Mouse (Mus musculus) CH12.LX (cell line): ENCODE measurements around the gene Ryr1. TPM values are rescaled to one million over a fixed set of nuclear protein-coding genes. Genes with fewer than 3 reads are reported as not detected.

Experiments used
- DNase-seq: peaks from one replicate; pipeline ENCODE4 v3.0.0-alpha.2; 2013; ENCODE audit errors: extremely low read depth
- H3K27ac ChIP-seq: 2 replicates; pipeline ENCODE4 v1.5.1; 2012; ENCODE audit warnings: low read depth, mild to moderate bottlenecking, control low read depth, moderate library complexity; ENCODE audit not compliant: insufficient read depth
- H3K27me3 ChIP-seq: replicated peaks from 2 replicates; pipeline ENCODE3; 2012; ENCODE audit warnings: inconsistent platforms
- H3K36me3 ChIP-seq, 2 experiments: replicated peaks in 1 of 2; 2 replicates each; pipeline versions ENCODE3 to v1.6.1; 2012; ENCODE audit warnings: inconsistent platforms in 1 of 2, low read length in 1 of 2, mild to moderate bottlenecking in 1 of 2, mixed read lengths in 1 of 2, moderate library complexity in 1 of 2; ENCODE audit not compliant: control insufficient read depth in 1 of 2, insufficient read depth in 1 of 2
- H3K4me1 ChIP-seq, 2 experiments: 2 replicates each; pipeline ENCODE4 v1.6.1; 2012; ENCODE audit warnings: inconsistent platforms in 1 of 2, moderate library complexity in 1 of 2; ENCODE audit not compliant: insufficient read depth in 2 of 2, control insufficient read depth in 1 of 2
- H3K4me2 ChIP-seq: 2 replicates; pipeline ENCODE4 v1.6.1; 2012; ENCODE audit warnings: low read depth, mild to moderate bottlenecking, control low read depth; ENCODE audit not compliant: poor library complexity, insufficient read depth, severe bottlenecking
- H3K4me3 ChIP-seq, 3 experiments: fragments of 150-350 bp in 1 of 3; sonication (generic) in 1 of 3; replicated peaks in 1 of 3; 2 replicates each; pipeline versions ENCODE3 to v1.5.1; 2011 to 2012; ENCODE audit warnings: low read depth in 2 of 3, low read length in 2 of 3, mild to moderate bottlenecking in 2 of 3, moderate library complexity in 2 of 3, control low read depth in 1 of 3, improper control_type of control experiment in 1 of 3, inconsistent platforms in 1 of 3, mixed read lengths in 1 of 3; ENCODE audit not compliant: poor library complexity in 1 of 3
- H3K79me2 ChIP-seq: replicated peaks from 2 replicates; pipeline ENCODE4 v1.6.1; 2012; ENCODE audit warnings: mild to moderate bottlenecking, moderate library complexity; ENCODE audit not compliant: control insufficient read depth, poor library complexity, insufficient read depth, severe bottlenecking; ENCODE audit errors: extremely low read depth
- H3K9ac ChIP-seq: 2 replicates; pipeline ENCODE4 v1.6.1; 2012; ENCODE audit warnings: low read depth, mild to moderate bottlenecking, control low read depth, moderate library complexity; ENCODE audit not compliant: insufficient read depth
- H3K9me3 ChIP-seq: replicated peaks from 2 replicates; pipeline ENCODE3; 2012; ENCODE audit warnings: low read length, inconsistent platforms, mixed read lengths
- CTCF ChIP-seq, 2 experiments: IDR thresholded peaks in 1 of 2; conservative IDR thresholded peaks in 1 of 2; 2 replicates each; pipeline ENCODE4 v1.5.1; 2011 to 2012; ENCODE audit warnings: low read depth in 2 of 2, low read length in 2 of 2, improper control_type of control experiment in 1 of 2, inconsistent platforms in 1 of 2, mild to moderate bottlenecking in 1 of 2, moderate library complexity in 1 of 2
- E2F4 ChIP-seq: IDR thresholded peaks from 2 replicates; pipeline ENCODE4 v1.6.1; 2011; ENCODE audit warnings: low read depth, low read length, improper control_type of control experiment; ENCODE audit not compliant: insufficient replicate concordance
- ETS1 ChIP-seq: conservative IDR thresholded peaks from 2 replicates; pipeline ENCODE4 v1.6.1; 2012; ENCODE audit warnings: low read depth, mild to moderate bottlenecking, inconsistent platforms, low read length, improper control_type of control experiment, moderate library complexity
- HCFC1 ChIP-seq: IDR thresholded peaks from 2 replicates; pipeline ENCODE4 v1.6.1; 2012; ENCODE audit warnings: low read depth, mild to moderate bottlenecking, inconsistent platforms, low read length, improper control_type of control experiment
- IRF4 ChIP-seq: IDR thresholded peaks from 2 replicates; pipeline ENCODE4 v1.6.1; 2014; ENCODE audit warnings: low read depth, mild to moderate bottlenecking, inconsistent platforms, low read length, improper control_type of control experiment
- KAT2A ChIP-seq: IDR thresholded peaks from 2 replicates; pipeline ENCODE4 v1.6.1; 2012; ENCODE audit warnings: low read length, improper control_type of control experiment, inconsistent platforms; ENCODE audit not compliant: insufficient replicate concordance
- MAFK ChIP-seq: IDR thresholded peaks from 2 replicates; pipeline ENCODE4 v1.6.1; 2011; ENCODE audit warnings: low read length, improper control_type of control experiment; ENCODE audit not compliant: insufficient replicate concordance
- MAX ChIP-seq: IDR thresholded peaks from 2 replicates; pipeline ENCODE4 v1.6.1; 2011; ENCODE audit warnings: low read length, improper control_type of control experiment
- MAZ ChIP-seq: IDR thresholded peaks from 2 replicates; pipeline ENCODE4 v1.6.1; 2012; ENCODE audit warnings: low read depth, mild to moderate bottlenecking, inconsistent platforms, low read length, improper control_type of control experiment, moderate library complexity
- MYC ChIP-seq: IDR thresholded peaks from 2 replicates; pipeline ENCODE4 v1.6.1; 2011; ENCODE audit warnings: low read depth, mild to moderate bottlenecking, improper control_type of control experiment, low read length
- NRF1 ChIP-seq: IDR thresholded peaks from 2 replicates; pipeline ENCODE4 v1.6.1; 2014; ENCODE audit warnings: low read depth, mild to moderate bottlenecking, inconsistent platforms, low read length, improper control_type of control experiment, moderate library complexity
- POLR2A ChIP-seq: IDR thresholded peaks from 2 replicates; pipeline ENCODE4 v1.6.1; 2011; ENCODE audit warnings: low read depth, mild to moderate bottlenecking, improper control_type of control experiment, low read length
- SIN3A ChIP-seq: IDR thresholded peaks from 2 replicates; pipeline ENCODE4 v1.6.1; 2012; ENCODE audit warnings: low read length, improper control_type of control experiment, inconsistent platforms
- SMC3 ChIP-seq: IDR thresholded peaks from 2 replicates; pipeline ENCODE4 v1.6.1; 2011; ENCODE audit warnings: low read depth, low read length, improper control_type of control experiment
- TCF12 ChIP-seq: IDR thresholded peaks from 2 replicates; pipeline ENCODE4 v1.6.1; 2014; ENCODE audit warnings: low read depth, mild to moderate bottlenecking, inconsistent platforms, low read length, improper control_type of control experiment
- ZC3H11A ChIP-seq: IDR thresholded peaks from 2 replicates; pipeline ENCODE4 v1.6.1; 2012; ENCODE audit warnings: low read depth, mild to moderate bottlenecking, inconsistent platforms, low read length, improper control_type of control experiment
- ZKSCAN1 ChIP-seq: IDR thresholded peaks from 2 replicates; pipeline ENCODE4 v1.6.1; 2012; ENCODE audit warnings: low read depth, inconsistent platforms, low read length, improper control_type of control experiment, borderline replicate concordance
- ZMIZ1 ChIP-seq: IDR thresholded peaks from 2 replicates; pipeline ENCODE4 v1.6.1; 2012; ENCODE audit warnings: low read depth, mild to moderate bottlenecking, inconsistent platforms, low read length, improper control_type of control experiment
- ZNF384 ChIP-seq: IDR thresholded peaks from 2 replicates; pipeline ENCODE4 v1.6.1; 2012; ENCODE audit warnings: low read depth, low read length, improper control_type of control experiment, inconsistent platforms
- dilution Hi-C: fragments of 300-500 bp; cut with MboI; formaldehyde crosslinking; loops from 2 replicates; pipeline ENCODE4 v1.14.3; 2020; ENCODE audit warnings: low sequenced_read_pairs; ENCODE audit not compliant: extremely low pct_unique_long_range_greater_than_20kb, extremely low pct_ligation_motif_present
- in situ Hi-C: fragments of 300-500 bp; cut with MboI; formaldehyde crosslinking; loops from 3 replicates; pipeline ENCODE4 v1.14.3; 2019; ENCODE audit warnings: low sequenced_read_pairs, low pct_ligation_motif_present, low pct_unique_long_range_greater_than_20kb, mixed read lengths
- polyA plus RNA-seq: library from polyadenylated mRNA; unstranded; fragments of >175 nt; gene quantifications from 2 replicates; pipeline ENCODE4 v1.2.1, GENCODE M21; 2012; ENCODE audit warnings: low read depth; ENCODE audit not compliant: insufficient read length
- total RNA-seq, 2 experiments: library from RNA; depleted of rRNA; stranded (reverse); fragments of 300-350 nt in 1 of 2; fragments of >200 nt in 1 of 2; gene quantifications; 2 replicates each; pipeline ENCODE4 v1.2.3; 2012 to 2014

The Ryr1 gene
- total and polyA plus RNA-seq, 3 experiments: 0.43 to 1.1 (median 0.68) TPM

- Histone ChIP-seq H3K9me3 (no peaks in the 10 kb centered on the region), H3K79me2 (peaks cover 48% of the 10 kb centered on the region), H3K36me3 (peaks cover 0 to 2% of the 10 kb centered on the region in 2 experiments), H3K4me2 (peak overlapping the region; percentile 87), H3K4me1 (peaks cover 10 to 43% of the 10 kb centered on the region in 2 experiments), H3K9ac (peak overlapping the region; percentile 87), H3K4me3 (peak overlapping the region; percentile 94 to 99 (median 98)), H3K27ac (peak overlapping the region; percentile 55; the same call in 1 of the 2 replicates), H3K27me3 (no peaks in the 10 kb centered on the region)
- 0 out of 2 replicates have a peak, but pooled peaks have one; percentile 1 for TF ChIP-seq HCFC1
- no peak for TF ChIP-seq SMC3
- no peak for TF ChIP-seq MAZ
- TF ChIP-seq CTCF (conservative IDR thresholded peaks at IDR 0.05 in 1 of 2, IDR thresholded peaks at IDR 0.05 in 1 of 2; ENCODE audit: low read depth in 2 of 2, low read length in 2 of 2): no peak
- no peak for TF ChIP-seq ZC3H11A
- dilution Hi-C loops (no loop called here), in situ Hi-C loops (no loop called here)
- no peak for DNase-seq
Measured at GRCm38 (mm10) chr7:28961584-28961926, 163.4 kb downstream of the Ryr1 start.

- DNase-seq: no peak
- TF ChIP-seq MYC (no peak), SIN3A (no peak), E2F4 (no peak)
- dilution Hi-C loops: no loop called here
- H3K27ac ChIP-seq: no peak overlapping the region
- H3K4me2 ChIP-seq: peak overlapping the region; percentile 87
- peak overlapping the region; percentile 94 to 99 (median 98) for H3K4me3 ChIP-seq
- peak overlapping the region; percentile 87 for H3K9ac ChIP-seq
- H3K9me3 ChIP-seq: no peaks in the 10 kb centered on the region
- peaks cover 0 to 7% of the 10 kb centered on the region in 2 experiments for H3K36me3 ChIP-seq
- H3K4me1 ChIP-seq: peaks cover 10 to 52% of the 10 kb centered on the region in 2 experiments
- H3K79me2 ChIP-seq: peaks cover 51% of the 10 kb centered on the region
- no peaks in the 10 kb centered on the region for H3K27me3 ChIP-seq
- in situ Hi-C loops: no loop called here
Measured at GRCm38 (mm10) chr7:28960354-28961046, 164.5 kb downstream of the Ryr1 start.

- DNase-seq: no peak
Measured at GRCm38 (mm10) chr7:28959505-28960045, 165.4 kb downstream of the Ryr1 start.

More at GRCm38 (mm10) chr7:28959505-28960045, 165.4 kb downstream of the Ryr1 start:
- Histone ChIP-seq H3K9me3 (no peaks in the 10 kb centered on the region), H3K27me3 (no peaks in the 10 kb centered on the region), H3K4me3 (no peak overlapping the region), H3K36me3 (peaks cover 0 to 16% of the 10 kb centered on the region in 2 experiments), H3K4me2 (peak overlapping the region; percentile 87), H3K79me2 (peaks cover 58% of the 10 kb centered on the region), H3K9ac (peak overlapping the region; percentile 31; the same call in 1 of the 2 replicates), H3K4me1 (peaks cover 10 to 57% of the 10 kb centered on the region in 2 experiments), H3K27ac (no peak overlapping the region)
- TF ChIP-seq ZKSCAN1 (no peak), ETS1 (no peak), POLR2A (no peak), ZMIZ1 (no peak), MAFK (no peak), MAX (no peak), KAT2A (no peak), IRF4 (no peak), HCFC1 (no peak), ZNF384 (no peak), NRF1 (no peak), TCF12 (no peak), SIN3A (no peak)
- in situ Hi-C loops: no loop called here
- dilution Hi-C loops: no loop called here
